Mouse (Mus musculus) 416B (cell line): Measurements from ENCODE around the gene Ggcx.
"Not testable (repeated sequence)": the region's sequence is repeated elsewhere in the genome, so short reads cannot be mapped to it uniquely, and the experiment has no call there.

ENCODE experiments used
- DNase-seq: peaks from one replicate; pipeline ENCODE4 v3.0.0; 2011; ENCODE audit warnings: low read depth

Ggcx gene

GRCm38 (mm10) chr6:72462550-72463257, 48.6 kb downstream of the Ggcx start:
- not testable (repeated sequence) for DNase-seq

GRCm38 (mm10) chr6:72465361-72466157, 51.5 kb downstream of the Ggcx start:
- no peak for DNase-seq

GRCm38 (mm10) chr6:72466171-72466570, 52.1 kb downstream of the Ggcx start:
- DNase-seq: no peak

DNA sequence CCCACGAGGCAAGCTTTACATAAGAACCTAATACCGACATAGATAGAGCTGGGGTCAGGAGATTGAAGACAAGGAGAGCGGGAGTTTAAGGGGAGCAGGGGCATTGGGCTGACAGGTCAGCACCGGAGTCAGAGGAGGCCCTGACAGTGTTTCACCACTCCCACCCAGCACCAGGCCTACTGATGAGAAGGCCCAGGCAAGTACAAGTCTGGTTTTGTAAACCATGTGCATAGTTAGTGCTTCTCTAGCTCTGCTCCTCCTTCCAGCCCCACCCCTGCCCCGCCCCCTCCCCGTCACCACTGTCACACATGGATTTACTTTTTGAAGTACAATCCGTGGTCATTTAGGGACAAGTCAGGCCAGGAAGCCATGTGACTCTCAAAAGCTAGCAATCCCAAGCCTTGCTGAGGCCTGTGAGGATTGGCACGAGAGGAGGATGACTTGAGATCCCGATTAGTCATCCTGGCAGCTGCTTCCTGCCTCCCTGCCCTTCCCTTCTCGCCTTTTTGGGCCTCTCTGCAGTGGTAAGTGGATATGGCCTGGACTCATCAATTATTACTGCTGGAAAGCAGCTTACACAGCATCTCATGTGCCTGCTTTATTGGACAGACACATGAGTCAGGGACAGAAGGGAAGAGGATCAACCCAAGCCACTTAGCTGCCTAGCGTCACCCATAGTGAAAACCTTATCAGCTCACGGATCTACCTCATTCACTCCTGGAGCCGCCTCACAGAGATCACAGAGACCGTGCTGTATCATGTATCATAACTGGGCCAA, 59.3 kb downstream of the Ggcx start:
- peak; percentile 35 for DNase-seq

- DNase-seq: no peak
These were observed 61.3 kb downstream of the Ggcx start for GRCm38 (mm10) chr6:72475221-72475985.

- no peak for DNase-seq
These were observed 62.7 kb downstream of the Ggcx start for GRCm38 (mm10) chr6:72476836-72477235.

DNA sequence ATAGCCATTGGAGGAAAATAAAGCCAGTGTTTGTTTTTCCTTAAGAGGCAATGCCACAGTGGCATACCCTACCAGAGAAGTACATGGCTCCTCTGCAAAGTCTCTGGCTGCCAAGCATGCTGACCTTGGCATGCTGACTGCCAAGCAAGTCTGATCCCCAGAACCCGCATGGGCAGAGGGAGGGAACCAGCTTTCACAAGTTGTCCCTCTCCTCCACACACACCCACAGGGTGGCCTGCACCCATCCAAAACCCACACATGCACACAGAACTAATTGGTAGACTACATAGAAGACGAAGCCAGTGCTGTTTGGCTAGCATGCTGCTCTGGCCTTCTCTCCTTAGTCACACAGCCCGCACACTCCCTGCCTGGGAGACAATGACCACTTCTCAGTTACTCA, 63.5 kb downstream of the Ggcx start:
- DNase-seq: no peak

DNA sequence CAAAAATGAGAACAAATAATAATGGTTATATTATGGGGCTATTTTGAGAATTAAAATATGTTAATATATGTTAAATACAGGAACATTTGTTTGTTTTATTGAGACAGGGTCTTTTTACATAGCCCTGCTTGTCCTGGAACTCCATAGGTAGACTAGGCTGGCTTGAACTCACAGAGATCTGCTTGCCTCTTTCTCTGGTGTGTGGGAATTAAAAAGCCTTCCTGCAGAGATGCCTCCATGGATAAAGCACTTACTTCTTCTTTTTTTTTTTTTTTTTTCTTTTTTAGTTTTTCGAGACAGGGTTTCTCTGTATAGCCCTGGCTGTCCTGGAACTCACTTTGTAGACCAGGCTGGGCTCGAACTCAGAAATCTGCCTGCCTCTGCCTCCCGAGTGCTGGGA, 64.6 kb downstream of the Ggcx start:
- not testable (repeated sequence) for DNase-seq

GRCm38 (mm10) chr6:72479645-72480421, 65.7 kb downstream of the Ggcx start:
- DNase-seq: no peak

GRCm38 (mm10) chr6:72480422-72480702, 66.3 kb downstream of the Ggcx start:
- DNase-seq: no peak
